12 mouse cellular contexts compared by ENCODE assay signal in genomic region chr2:92027811-92028590, GRCm38 (mm10). TPM values are rescaled to one million over a fixed set of nuclear protein-coding genes. Genes with fewer than 3 reads are reported as not detected.
A peak's percentile ranks its signal among the peaks of the same experiment; 100 is the strongest.
DNase-seq lines count a peak whose midpoint lies in the region; ATAC-seq and TF ChIP-seq lines count a peak whose summit lies in the region.
"Had no signal": no experiment of that assay in that cellular context is flagged by ENCODE, and none has a peak within 500 bp of the region (broad histone marks: within the 10 kb centered on the region; RNA-seq: fewer than 3 reads in every experiment).

No protein-coding gene starts in this region.

- no peaks in the 10 kb centered on the region for H3K36me3 ChIP-seq in lung, embryonic 14.5 days (ENCODE audit: insufficient read depth)
- H3K36me3 ChIP-seq: hindbrain, embryonic 15.5 days; lung, embryonic 15.5 days; neural tube, embryonic 15.5 days had no signal

- H3K4me2 ChIP-seq in lung, embryonic 14.5 days: no peak overlapping the region
- H3K4me2 ChIP-seq: hindbrain, embryonic 15.5 days; lung, embryonic 15.5 days; neural tube, embryonic 15.5 days had no signal

- TF ChIP-seq CTCF in lung, embryonic 14.5 days (IDR thresholded peaks at IDR 0.05; ENCODE audit: low read depth): no peak

- no peak overlapping the region for H3K9ac ChIP-seq in lung, embryonic 14.5 days
- H3K9ac ChIP-seq: hindbrain, embryonic 15.5 days; lung, embryonic 15.5 days; neural tube, embryonic 15.5 days had no signal

- no peaks in the 10 kb centered on the region; the same call in 1 of the 2 replicates for H3K4me1 ChIP-seq in lung, embryonic 14.5 days (ENCODE audit: insufficient read depth)

- peak; percentile 6 for DNase-seq in lung, embryonic 14.5 days
- DNase-seq in lung, postnatal 10 days: no peak
- DNase-seq in adrenal gland, postnatal 36 days: peak; percentile 70 to 77
- DNase-seq in lung, postnatal 25 days (ENCODE audit: low spot score): peak; percentile 62
- DNase-seq in thymus, postnatal 25 days: no peak
- no peak for DNase-seq in kidney, postnatal 4 days
- DNase-seq: cerebellum, postnatal 36 days had no signal

- H3K27me3 ChIP-seq in lung, embryonic 14.5 days (ENCODE audit: insufficient read depth, low read length): 0 out of 2 replicates have a peak, but pooled peaks cover 3% of the 10 kb centered on the region
- H3K27me3 ChIP-seq: lung, embryonic 15.5 days had no signal

- no peak overlapping the region for H3K4me3 ChIP-seq in lung, embryonic 14.5 days (ENCODE audit: low read depth, low read length)
- H3K4me3 ChIP-seq: hindbrain, embryonic 15.5 days; lung, embryonic 15.5 days; neural tube, embryonic 15.5 days had no signal

- no peak for ATAC-seq in lung, embryonic 14.5 days (ENCODE audit: insufficient read depth)
- ATAC-seq in cerebellum, adult (ENCODE audit: insufficient number of reproducible peaks, low FRiP score, low TSS enrichment): no peak

- H3K27ac ChIP-seq in lung, embryonic 14.5 days (ENCODE audit: low read depth): no peak overlapping the region
- H3K27ac ChIP-seq: hindbrain, embryonic 15.5 days; kidney, postnatal 0 days; lung, embryonic 15.5 days; neural tube, embryonic 15.5 days had no signal

- WGBS in lung, embryonic 14.5 days: 45% methylated on average over 11 of the region's 11 CpGs

- H3K9me3 ChIP-seq in lung, embryonic 14.5 days (ENCODE audit: low read depth, low read length): no peaks in the 10 kb centered on the region
- H3K9me3 ChIP-seq: hindbrain, embryonic 15.5 days; lung, embryonic 15.5 days; neural tube, embryonic 15.5 days had no signal

RNA-seq across cellular contexts. Expression of gene Creb3l1, which starts 3.7 kb away (rescaled TPM):
- polyA plus RNA-seq in lung, embryonic 14.5 days (2014; fragmentation: Nextera tagmentation; extraction: Ambion mirVana): 18.6 and 19.3 TPM in 2 replicates
- total RNA-seq in adrenal gland, postnatal 36 days (2021): 10 to 100 TPM in 1 of 2 experiments, 1 to 10 TPM in 1; 6.2 to 30.5 TPM

RNA-seq across cellular contexts. Expression of gene Dgkz, which starts 52.3 kb away (rescaled TPM):
- polyA plus RNA-seq in lung, embryonic 14.5 days (2014; fragmentation: Nextera tagmentation; extraction: Ambion mirVana): 59.2 and 63.9 TPM in 2 replicates
- 10 to 100 TPM; 45.1 to 48.0 TPM for total RNA-seq in adrenal gland, postnatal 36 days (2021)

Comparison
In these comparisons a context has a peak if more than half of its experiments do, and no peak if none do; other contexts are left out.
1. DNase-seq: peak in lung, embryonic 14.5 days (single experiment), adrenal gland, postnatal 36 days (2 of 2) and lung, postnatal 25 days (single experiment); none in lung, postnatal 10 days (single experiment), thymus, postnatal 25 days (single experiment) and kidney, postnatal 4 days (0 of 2).